Mouse (Mus musculus) forebrain, embryonic 15.5 days (tissue): ENCODE results near the gene Map6. TPM values are rescaled to one million over a fixed set of nuclear protein-coding genes. Genes with fewer than 3 reads are reported as not detected.
A peak's percentile ranks its signal among the peaks of the same experiment; 100 is the strongest.

Experiments used
- ATAC-seq: fragments of 200-750 bp; cut with Nextera tagmentation; replicated peaks from 2 replicates; pipeline ENCODE4 v1.8.0; 2017; ENCODE audit warnings: mild to moderate bottlenecking, moderate TSS enrichment, moderate library complexity
- H3K27ac ChIP-seq: fragments of 300-500 bp; sonication (generic); replicated peaks from 2 replicates; pipeline ENCODE4 v1.5.1; 2015; ENCODE audit warnings: mild to moderate bottlenecking, inconsistent platforms
- H3K27me3 ChIP-seq: fragments of 300-500 bp; sonication (generic); 2 replicates; pipeline ENCODE4 v1.6.1; 2015; ENCODE audit warnings: inconsistent platforms
- H3K36me3 ChIP-seq: fragments of 300-500 bp; sonication (generic); 2 replicates; pipeline ENCODE4 v1.6.1; 2015; ENCODE audit warnings: mild to moderate bottlenecking, inconsistent platforms
- H3K4me1 ChIP-seq: fragments of 300-500 bp; sonication (generic); 2 replicates; pipeline ENCODE4 v1.6.1; 2015; ENCODE audit warnings: inconsistent platforms
- H3K4me2 ChIP-seq: fragments of 300-500 bp; sonication (generic); replicated peaks from 2 replicates; pipeline ENCODE4 v1.6.1; 2015; ENCODE audit warnings: mild to moderate bottlenecking, inconsistent platforms
- H3K4me3 ChIP-seq: fragments of 300-500 bp; sonication (generic); 2 replicates; pipeline ENCODE4 v1.5.1; 2015; ENCODE audit warnings: mild to moderate bottlenecking, inconsistent platforms
- H3K9ac ChIP-seq: fragments of 300-500 bp; sonication (generic); replicated peaks from 2 replicates; pipeline ENCODE4 v1.6.1; 2015; ENCODE audit warnings: mild to moderate bottlenecking, inconsistent platforms
- H3K9me3 ChIP-seq: fragments of 300-500 bp; sonication (generic); 2 replicates; pipeline ENCODE4 v1.6.1; 2016; ENCODE audit warnings: inconsistent platforms
- WGBS: fragments of 180-500 bp; shearing (Covaris S2); methylation state at CpG from one replicate; pipeline ENCODE4 v1.1.7; 2015; ENCODE audit warnings: mixed read lengths; 5-methylcytosine and 5-hydroxymethylcytosine counted together
- polyA plus RNA-seq: library from polyadenylated mRNA; unstranded; fragments of >200 nt; fragmentation: Nextera tagmentation; extraction: Ambion mirVana; gene quantifications from 2 replicates; pipeline ENCODE4 v1.2.1, GENCODE M21; 2015

Gene Map6
- polyA plus RNA-seq = 77.8 and 80.9 TPM in 2 replicates

GRCm38 (mm10) chr7:99267251-99267896, at the start of gene Map6:
Gene Map6, plus strand, starts transcription at chr7:99267447.
- peak; percentile 66 for ATAC-seq
- Histone ChIP-seq H3K9me3 (no peaks in the 10 kb centered on the region), H3K27ac (peak within 1 kb of the TSS; percentile 93), H3K4me3 (peak within 1 kb of the TSS; percentile 85), H3K4me2 (peak within 1 kb of the TSS; percentile 83), H3K4me1 (peaks cover 36% of the 10 kb centered on the region), H3K36me3 (no peaks in the 10 kb centered on the region), H3K27me3 (no peaks in the 10 kb centered on the region), H3K9ac (peak within 1 kb of the TSS; percentile 71)
- 0% methylated on average over 34 of the region's 34 CpGs for WGBS

- no peak overlapping the region for H3K4me3 ChIP-seq
- no peak overlapping the region for H3K4me2 ChIP-seq
- no peaks in the 10 kb centered on the region for H3K27me3 ChIP-seq
- no peak for ATAC-seq
- H3K4me1 ChIP-seq = no peaks in the 10 kb centered on the region
- 59% methylated on average over 7 of the region's 7 CpGs for WGBS
- no peak overlapping the region for H3K27ac ChIP-seq
- no peak overlapping the region for H3K9ac ChIP-seq
- no peaks in the 10 kb centered on the region for H3K36me3 ChIP-seq
- no peaks in the 10 kb centered on the region for H3K9me3 ChIP-seq
Observed at GRCm38 (mm10) chr7:99224225-99224624, 43.0 kb upstream of the Map6 start.

- Histone ChIP-seq H3K4me2 (no peak overlapping the region), H3K9ac (no peak overlapping the region), H3K9me3 (no peaks in the 10 kb centered on the region), H3K27ac (no peak overlapping the region), H3K27me3 (no peaks in the 10 kb centered on the region), H3K4me1 (no peaks in the 10 kb centered on the region), H3K36me3 (no peaks in the 10 kb centered on the region), H3K4me3 (no peak overlapping the region)
- WGBS = 50% methylated on average over 1 of the region's 1 CpGs
- ATAC-seq = no peak
Observed at GRCm38 (mm10) chr7:99224648-99225190, 42.5 kb upstream of the Map6 start.

- Histone ChIP-seq H3K27me3 (no peaks in the 10 kb centered on the region), H3K4me3 (no peak overlapping the region), H3K9me3 (no peaks in the 10 kb centered on the region), H3K36me3 (no peaks in the 10 kb centered on the region), H3K4me2 (no peak overlapping the region), H3K4me1 (no peaks in the 10 kb centered on the region), H3K9ac (no peak overlapping the region), H3K27ac (no peak overlapping the region)
- no peak for ATAC-seq
- WGBS = 74% methylated on average over 6 of the region's 6 CpGs
Observed at GRCm38 (mm10) chr7:99225421-99225820, 41.8 kb upstream of the Map6 start.

- Histone ChIP-seq H3K4me3 (no peak overlapping the region), H3K27ac (no peak overlapping the region), H3K4me1 (no peaks in the 10 kb centered on the region), H3K4me2 (no peak overlapping the region), H3K9me3 (no peaks in the 10 kb centered on the region), H3K9ac (no peak overlapping the region), H3K36me3 (no peaks in the 10 kb centered on the region), H3K27me3 (no peaks in the 10 kb centered on the region)
- no peak for ATAC-seq
- 94% methylated on average over 10 of the region's 10 CpGs for WGBS
Observed at GRCm38 (mm10) chr7:99226662-99227061, 40.6 kb upstream of the Map6 start.

- no peaks in the 10 kb centered on the region for H3K36me3 ChIP-seq
- H3K4me3 ChIP-seq = no peak overlapping the region
- H3K27ac ChIP-seq = no peak overlapping the region
- ATAC-seq = no peak
- WGBS = 94% methylated on average over 4 of the region's 4 CpGs
- H3K4me2 ChIP-seq = no peak overlapping the region
- no peaks in the 10 kb centered on the region for H3K27me3 ChIP-seq
- no peak overlapping the region for H3K9ac ChIP-seq
- no peaks in the 10 kb centered on the region for H3K9me3 ChIP-seq
- no peaks in the 10 kb centered on the region for H3K4me1 ChIP-seq
Observed at GRCm38 (mm10) chr7:99227267-99227666, 40.0 kb upstream of the Map6 start.

GRCm38 (mm10) chr7:99228825-99229224, 38.4 kb upstream of the Map6 start:
- no peak for ATAC-seq
- Histone ChIP-seq H3K4me3 (no peak overlapping the region), H3K4me2 (no peak overlapping the region), H3K27me3 (no peaks in the 10 kb centered on the region), H3K9ac (no peak overlapping the region), H3K9me3 (no peaks in the 10 kb centered on the region), H3K4me1 (no peaks in the 10 kb centered on the region), H3K27ac (no peak overlapping the region), H3K36me3 (no peaks in the 10 kb centered on the region)
- WGBS = 88% methylated on average over 8 of the region's 8 CpGs

- no peak overlapping the region for H3K27ac ChIP-seq
- no peak overlapping the region for H3K4me2 ChIP-seq
- H3K36me3 ChIP-seq = no peaks in the 10 kb centered on the region
- no peaks in the 10 kb centered on the region for H3K9me3 ChIP-seq
- H3K27me3 ChIP-seq = no peaks in the 10 kb centered on the region
- no peak overlapping the region for H3K4me3 ChIP-seq
- no peak for ATAC-seq
- no peak overlapping the region for H3K9ac ChIP-seq
- H3K4me1 ChIP-seq = no peaks in the 10 kb centered on the region
- 8% methylated on average over 2 of the region's 2 CpGs for WGBS
Observed at GRCm38 (mm10) chr7:99229411-99229810, 37.8 kb upstream of the Map6 start.

GRCm38 (mm10) chr7:99230061-99230747, 37.0 kb upstream of the Map6 start:
- Histone ChIP-seq H3K4me3 (no peak overlapping the region), H3K4me2 (no peak overlapping the region), H3K9me3 (no peaks in the 10 kb centered on the region), H3K27ac (no peak overlapping the region), H3K4me1 (no peaks in the 10 kb centered on the region), H3K9ac (no peak overlapping the region), H3K36me3 (no peaks in the 10 kb centered on the region), H3K27me3 (no peaks in the 10 kb centered on the region)
- no peak for ATAC-seq
- 80% methylated on average over 7 of the region's 7 CpGs for WGBS

- WGBS = 92% methylated on average over 6 of the region's 6 CpGs
- Histone ChIP-seq H3K4me2 (no peak overlapping the region), H3K36me3 (no peaks in the 10 kb centered on the region), H3K9me3 (no peaks in the 10 kb centered on the region), H3K9ac (no peak overlapping the region), H3K27me3 (no peaks in the 10 kb centered on the region), H3K4me1 (no peaks in the 10 kb centered on the region), H3K4me3 (no peak overlapping the region), H3K27ac (no peak overlapping the region)
- ATAC-seq = no peak
Observed at GRCm38 (mm10) chr7:99232571-99232970, 34.7 kb upstream of the Map6 start.

GRCm38 (mm10) chr7:99234916-99235315, 32.3 kb upstream of the Map6 start:
- H3K36me3 ChIP-seq = no peaks in the 10 kb centered on the region
- H3K4me1 ChIP-seq = no peaks in the 10 kb centered on the region
- H3K4me3 ChIP-seq = no peak overlapping the region
- no peak for ATAC-seq
- no peaks in the 10 kb centered on the region for H3K9me3 ChIP-seq
- no peak overlapping the region for H3K27ac ChIP-seq
- no peaks in the 10 kb centered on the region for H3K27me3 ChIP-seq
- 30% methylated on average over 2 of the region's 2 CpGs for WGBS
- no peak overlapping the region for H3K9ac ChIP-seq
- H3K4me2 ChIP-seq = no peak overlapping the region

GRCm38 (mm10) chr7:99235657-99236056, 31.6 kb upstream of the Map6 start:
- H3K9me3 ChIP-seq = no peaks in the 10 kb centered on the region
- H3K27ac ChIP-seq = no peak overlapping the region
- ATAC-seq = no peak
- H3K4me1 ChIP-seq = no peaks in the 10 kb centered on the region
- H3K4me3 ChIP-seq = no peak overlapping the region
- no peak overlapping the region for H3K4me2 ChIP-seq
- WGBS = 74% methylated on average over 2 of the region's 2 CpGs
- no peaks in the 10 kb centered on the region for H3K27me3 ChIP-seq
- H3K9ac ChIP-seq = no peak overlapping the region
- H3K36me3 ChIP-seq = no peaks in the 10 kb centered on the region
